Mouse (Mus musculus) left cerebral cortex, postnatal 36 days (tissue): ENCODE measurements around the gene Hp1bp3. TPM values are rescaled to one million over a fixed set of nuclear protein-coding genes. Genes with fewer than 3 reads are reported as not detected.

ENCODE experiments used
- DNase-seq, 2 experiments: peaks; one replicate each; pipeline ENCODE4 v3.0.0; 2021 to 2022; ENCODE audit warnings: low spot score in 2 of 2, mixed read lengths in 1 of 2
- intact Hi-C: fragments of 180-260 bp; cut with DNase I; formaldehyde crosslinking; loops from one replicate; pipeline ENCODE4 v1.15.1; 2025
- total RNA-seq, 2 experiments: library from RNA; stranded (reverse); gene quantifications; 2 replicates each; pipeline ENCODE4 v1.2.3; 2021

The Hp1bp3 gene
- total RNA-seq, 2 experiments from 2014 or later: 178 to 184 TPM

DNA sequence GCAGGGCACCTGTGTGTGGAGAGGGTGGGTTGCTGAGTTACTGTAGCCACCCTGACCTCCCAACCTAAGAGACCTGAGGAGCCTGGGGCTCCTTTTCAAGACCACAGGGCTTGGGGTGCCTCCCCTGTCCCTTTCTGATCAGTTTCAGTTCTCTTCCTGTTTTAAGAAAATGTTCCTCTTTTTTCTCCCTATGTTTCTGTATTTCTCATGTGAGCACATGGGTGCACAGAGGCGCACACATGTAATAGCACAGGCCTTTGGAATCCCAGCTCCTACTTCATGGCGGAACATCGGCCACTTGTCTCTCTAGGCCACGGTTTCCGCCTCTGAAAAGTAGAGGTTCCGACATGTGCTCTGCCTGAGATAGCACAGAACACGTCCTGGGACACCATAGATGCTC lies 72.6 kb downstream of the Hp1bp3 start:
- DNase-seq: no peak
- intact Hi-C loops: no loop called here

DNA sequence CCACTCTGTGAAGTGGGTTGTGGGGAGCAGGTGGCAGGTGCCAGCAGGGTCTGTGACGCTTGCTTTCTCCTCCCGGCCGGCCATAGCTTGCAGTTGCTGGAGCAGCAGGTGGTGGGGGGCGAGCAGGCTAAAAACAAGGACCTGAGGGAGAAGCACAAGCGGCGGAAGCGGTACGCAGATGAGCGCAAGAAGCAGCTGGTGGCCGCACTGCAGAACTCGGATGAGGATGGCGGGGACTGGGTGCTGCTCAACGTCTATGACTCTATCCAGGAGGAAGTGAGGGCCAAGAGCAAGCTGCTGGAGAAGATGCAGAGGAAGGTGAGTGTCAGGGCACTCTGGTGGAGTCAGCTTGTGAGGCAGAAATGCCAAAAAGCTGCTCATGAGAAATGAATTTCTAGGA lies 75.9 kb downstream of the Hp1bp3 start:
- DNase-seq: no peak
- intact Hi-C loops: no loop called here

DNA sequence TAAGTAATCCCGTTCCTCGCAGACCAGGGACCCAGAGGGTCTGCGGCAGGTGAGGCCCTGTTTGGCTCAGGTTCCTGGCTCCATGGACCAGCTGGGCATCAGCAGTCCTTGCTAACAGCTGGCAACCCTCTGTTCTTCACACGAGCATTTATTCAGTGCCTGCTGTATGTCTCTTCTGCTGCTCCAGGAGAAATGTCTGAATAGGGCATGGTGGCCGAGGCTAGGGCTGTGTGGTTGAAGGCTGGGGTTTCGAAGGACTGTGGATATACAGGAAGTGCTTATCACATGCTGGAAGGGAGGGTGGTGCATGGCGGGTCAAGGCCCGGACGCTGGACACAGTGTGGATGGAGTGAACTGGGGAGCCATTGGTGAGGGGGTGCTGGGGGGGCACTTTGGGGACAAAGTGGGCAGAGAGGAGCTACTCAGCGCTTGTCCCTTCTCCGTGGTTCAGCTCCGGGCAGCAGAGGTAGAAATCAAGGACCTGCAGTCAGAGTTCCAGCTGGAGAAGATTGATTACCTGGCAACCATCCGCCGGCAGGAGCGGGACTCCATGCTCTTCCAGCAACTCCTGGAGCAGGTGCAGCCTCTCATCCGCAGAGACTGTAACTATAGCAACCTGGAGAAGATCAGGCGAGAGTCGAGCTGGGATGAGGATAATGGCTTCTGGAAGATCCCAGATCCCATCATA lies 77.3 kb downstream of the Hp1bp3 start:
- DNase-seq: no peak
- intact Hi-C loops: no loop called here

DNA sequence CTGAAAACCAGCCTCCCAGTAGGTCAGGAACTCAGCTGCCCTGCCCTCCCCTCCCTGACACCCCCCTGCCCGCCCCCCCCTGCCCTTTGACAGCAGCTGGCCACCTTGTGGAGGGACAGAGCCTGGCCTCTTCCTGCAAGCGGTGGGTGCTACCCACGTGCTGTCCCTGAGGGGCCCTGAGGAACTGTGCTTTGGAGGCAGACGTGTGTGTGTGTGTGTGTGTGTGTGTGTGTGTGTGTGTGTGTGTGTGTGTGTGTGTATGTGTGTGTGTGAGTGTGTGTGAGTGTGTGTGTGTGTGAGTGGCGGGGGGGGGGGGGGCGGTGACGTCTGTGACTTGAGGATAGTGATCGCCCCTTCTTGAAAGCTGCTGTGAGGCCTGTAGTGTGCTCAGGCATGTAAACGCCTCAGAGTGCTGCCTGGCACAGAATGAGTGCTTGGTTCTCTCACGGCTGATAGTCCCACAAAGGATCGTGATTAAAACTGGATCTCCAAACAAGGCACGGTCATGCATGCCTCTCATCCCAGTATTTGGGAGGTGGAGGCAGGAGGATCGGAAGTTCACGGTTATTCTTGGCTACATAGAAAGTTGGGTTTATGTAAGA lies 78.0 kb downstream of the Hp1bp3 start:
- no peak for DNase-seq
- intact Hi-C loops: no loop called here

Other genes with a start within 250 kb of the Hp1bp3 start
- gene Eif4g3, start 223.3 kb upstream of the Hp1bp3 start, total RNA-seq: 100 to 1,000 TPM; 168 to 190 TPM
- 10 to 100 TPM; 66.7 to 74.0 TPM for gene Sh2d5, start 34.1 kb downstream of the Hp1bp3 start, total RNA-seq
- gene Kif17, start 34.1 kb downstream of the Hp1bp3 start, total RNA-seq: 10 to 100 TPM; 24.5 to 29.4 TPM
- gene Ddost, start 88.4 kb downstream of the Hp1bp3 start, total RNA-seq: 10 to 100 TPM; 84.1 to 91.4 TPM
- gene Pink1, start 110.0 kb downstream of the Hp1bp3 start, total RNA-seq: 100 to 1,000 TPM; 270 to 338 TPM
- 1 to 10 TPM; 3.5 to 3.7 TPM for gene Cda, start 151.7 kb downstream of the Hp1bp3 start, total RNA-seq
- 10 to 100 TPM; 27.0 to 35.4 TPM for gene Fam43b, start 180.2 kb downstream of the Hp1bp3 start, total RNA-seq
- gene Mul1, start 218.4 kb downstream of the Hp1bp3 start, total RNA-seq: 10 to 100 TPM; 56.4 to 58.5 TPM
- gene Camk2n1, start 238.0 kb downstream of the Hp1bp3 start, total RNA-seq: 1,000 to 10,000 TPM; 1,236 to 1,427 TPM